Mouse (Mus musculus) forebrain, postnatal 0 days (tissue): ENCODE measurements around the gene Echdc3. TPM values are rescaled to one million over a fixed set of nuclear protein-coding genes. Genes with fewer than 3 reads are reported as not detected.

ENCODE experiments used
- ATAC-seq: fragments of 200-750 bp; cut with Nextera tagmentation; 2 replicates; pipeline ENCODE4 v1.8.0; 2017; ENCODE audit warnings: mild to moderate bottlenecking, moderate library complexity
- DNase-seq: peaks from one replicate; pipeline ENCODE4 v3.0.0-alpha.2; 2015
- H3K27ac ChIP-seq: fragments of 300-500 bp; sonication (generic); 2 replicates; pipeline ENCODE4 v1.5.1; 2014; ENCODE audit warnings: low read depth, mild to moderate bottlenecking, antibody characterized with exemption, low read length, moderate library complexity, mixed read lengths
- H3K27me3 ChIP-seq: fragments of 300-500 bp; sonication (generic); 2 replicates; pipeline ENCODE4 v1.6.1; 2014; ENCODE audit warnings: mild to moderate bottlenecking, low read length, mixed read lengths; ENCODE audit not compliant: insufficient read depth
- H3K36me3 ChIP-seq: fragments of 300-500 bp; sonication (generic); 2 replicates; pipeline ENCODE4 v1.6.1; 2014; ENCODE audit warnings: mild to moderate bottlenecking, moderate library complexity; ENCODE audit not compliant: insufficient read depth
- H3K4me1 ChIP-seq: fragments of 300-500 bp; sonication (generic); 2 replicates; pipeline ENCODE4 v1.6.1; 2014; ENCODE audit warnings: antibody characterized with exemption; ENCODE audit not compliant: insufficient read depth
- H3K4me2 ChIP-seq: fragments of 300-500 bp; sonication (generic); 2 replicates; pipeline ENCODE4 v1.6.1; 2014; ENCODE audit warnings: low read depth, mild to moderate bottlenecking, moderate library complexity
- H3K4me3 ChIP-seq: fragments of 300-500 bp; sonication (generic); 2 replicates; pipeline ENCODE4 v1.5.1; 2014; ENCODE audit warnings: low read depth, low read length, mixed read lengths
- H3K9ac ChIP-seq: fragments of 300-500 bp; sonication (generic); 2 replicates; pipeline ENCODE4 v1.6.1; 2014; ENCODE audit warnings: mild to moderate bottlenecking
- H3K9me3 ChIP-seq: fragments of 300-500 bp; sonication (generic); 2 replicates; pipeline ENCODE4 v1.6.1; 2016; ENCODE audit warnings: low read length
- CTCF ChIP-seq: sonication (generic); IDR thresholded peaks from 2 replicates; pipeline ENCODE4 v1.5.1; 2016; ENCODE audit warnings: antibody characterized with exemption, control low read depth, low read depth
- WGBS: fragments of 180-500 bp; shearing (Covaris S2); extraction: QIAGEN DNeasy Blood & Tissue Kit; methylation state at CpG from one replicate; pipeline ENCODE4 v1.1.7; 2014; 5-methylcytosine and 5-hydroxymethylcytosine counted together
- polyA plus RNA-seq: library from polyadenylated mRNA; unstranded; fragments of >200 nt; fragmentation: Nextera tagmentation; extraction: Ambion mirVana; gene quantifications from 2 replicates; pipeline ENCODE4 v1.2.1, GENCODE M21; 2015
- total RNA-seq: library from RNA; depleted of rRNA; stranded (reverse); fragments of >200 nt; gene quantifications from 2 replicates; pipeline ENCODE4 v1.2.3, GENCODE M21; 2014

Gene Echdc3
- total and polyA plus RNA-seq, 2 experiments from 2014 or later: 1.5 TPM

GRCm38 (mm10) chr2:6188891-6189674 lies 23.8 kb downstream of the Echdc3 start:
- ATAC-seq (no peak), DNase-seq (no peak)
- H3K4me1 ChIP-seq: no peaks in the 10 kb centered on the region; the same call in 1 of the 2 replicates
- H3K36me3 ChIP-seq: no peaks in the 10 kb centered on the region
- H3K27me3 ChIP-seq: no peaks in the 10 kb centered on the region
- no peak overlapping the region for H3K4me2 ChIP-seq
- no peak overlapping the region for H3K4me3 ChIP-seq
- no peak overlapping the region for H3K9ac ChIP-seq
- 0 out of 2 replicates have a peak, but pooled peaks have one; percentile 2 for TF ChIP-seq CTCF
- H3K9me3 ChIP-seq: no peaks in the 10 kb centered on the region
- no peak overlapping the region for H3K27ac ChIP-seq
- 80% methylated on average over 11 of the region's 11 CpGs for WGBS

DNA sequence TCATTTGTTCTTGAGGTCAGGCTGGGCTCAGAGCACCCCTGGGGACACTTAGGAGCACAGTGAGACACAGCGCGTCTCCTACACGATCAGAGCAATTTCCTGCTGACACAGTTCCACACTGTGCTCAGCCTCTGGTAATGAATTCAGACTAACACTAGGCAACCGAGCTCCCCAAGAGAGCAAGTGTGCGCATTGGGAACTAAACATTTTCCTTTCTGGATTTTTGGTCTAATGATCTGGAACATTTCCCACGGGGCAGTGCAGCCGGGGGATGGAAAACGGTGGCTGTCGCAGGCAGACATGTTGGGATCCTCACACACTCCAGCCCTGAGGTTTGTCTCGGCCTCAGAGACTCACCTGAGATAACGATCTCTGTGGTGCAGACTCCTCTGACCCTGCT lies 25.4 kb downstream of the Echdc3 start:
- Histone ChIP-seq H3K4me3 (no peak overlapping the region), H3K27ac (no peak overlapping the region), H3K9me3 (no peaks in the 10 kb centered on the region), H3K27me3 (no peaks in the 10 kb centered on the region), H3K4me1 (no peaks in the 10 kb centered on the region; the same call in 1 of the 2 replicates), H3K9ac (no peak overlapping the region), H3K36me3 (no peaks in the 10 kb centered on the region), H3K4me2 (no peak overlapping the region)
- 49% methylated on average over 11 of the region's 11 CpGs for WGBS
- ATAC-seq (peak; percentile 93), DNase-seq (no peak)
- no peak for TF ChIP-seq CTCF

DNA sequence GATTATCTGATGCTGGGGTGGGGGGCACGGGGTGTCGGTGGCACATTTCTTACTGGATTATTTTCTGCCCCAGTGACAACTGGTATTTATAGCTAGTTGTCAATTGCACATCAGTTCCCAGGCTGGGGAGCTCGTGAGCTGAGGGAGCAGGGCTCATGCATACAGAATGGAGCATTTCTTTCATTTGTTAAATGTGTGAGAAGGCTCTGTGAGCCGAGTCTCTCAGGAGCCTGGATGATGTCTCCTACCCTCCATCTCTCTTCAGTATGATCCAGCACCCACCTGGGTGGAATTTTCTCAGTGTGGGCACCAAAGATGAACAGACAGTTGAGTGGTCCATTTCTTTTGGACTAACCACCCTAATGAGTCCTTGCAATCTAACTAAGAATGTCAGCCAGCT lies 25.9 kb downstream of the Echdc3 start:
- Histone ChIP-seq H3K27ac (0 out of 2 replicates have a peak overlapping the region, but pooled peaks have one; percentile 15), H3K4me2 (no peak overlapping the region), H3K36me3 (no peaks in the 10 kb centered on the region), H3K4me3 (no peak overlapping the region), H3K27me3 (no peaks in the 10 kb centered on the region), H3K4me1 (no peaks in the 10 kb centered on the region; the same call in 1 of the 2 replicates), H3K9ac (no peak overlapping the region), H3K9me3 (no peaks in the 10 kb centered on the region)
- WGBS: 50% methylated on average over 4 of the region's 4 CpGs
- TF ChIP-seq CTCF: 0 out of 2 replicates have a peak, but pooled peaks have one; percentile 10
- DNase-seq: peak; percentile 27
- peak; percentile 80 for ATAC-seq

GRCm38 (mm10) chr2:6179749-6180117 lies 33.1 kb downstream of the Echdc3 start:
- no peak for TF ChIP-seq CTCF
- no peak overlapping the region for H3K4me2 ChIP-seq
- no peak overlapping the region for H3K9ac ChIP-seq
- 96% methylated on average over 1 of the region's 1 CpGs for WGBS
- H3K4me1 ChIP-seq: no peaks in the 10 kb centered on the region
- no peak overlapping the region for H3K4me3 ChIP-seq
- no peaks in the 10 kb centered on the region for H3K9me3 ChIP-seq
- ATAC-seq: no peak
- no peaks in the 10 kb centered on the region for H3K27me3 ChIP-seq
- no peak overlapping the region for H3K27ac ChIP-seq
- DNase-seq: no peak
- no peaks in the 10 kb centered on the region for H3K36me3 ChIP-seq

DNA sequence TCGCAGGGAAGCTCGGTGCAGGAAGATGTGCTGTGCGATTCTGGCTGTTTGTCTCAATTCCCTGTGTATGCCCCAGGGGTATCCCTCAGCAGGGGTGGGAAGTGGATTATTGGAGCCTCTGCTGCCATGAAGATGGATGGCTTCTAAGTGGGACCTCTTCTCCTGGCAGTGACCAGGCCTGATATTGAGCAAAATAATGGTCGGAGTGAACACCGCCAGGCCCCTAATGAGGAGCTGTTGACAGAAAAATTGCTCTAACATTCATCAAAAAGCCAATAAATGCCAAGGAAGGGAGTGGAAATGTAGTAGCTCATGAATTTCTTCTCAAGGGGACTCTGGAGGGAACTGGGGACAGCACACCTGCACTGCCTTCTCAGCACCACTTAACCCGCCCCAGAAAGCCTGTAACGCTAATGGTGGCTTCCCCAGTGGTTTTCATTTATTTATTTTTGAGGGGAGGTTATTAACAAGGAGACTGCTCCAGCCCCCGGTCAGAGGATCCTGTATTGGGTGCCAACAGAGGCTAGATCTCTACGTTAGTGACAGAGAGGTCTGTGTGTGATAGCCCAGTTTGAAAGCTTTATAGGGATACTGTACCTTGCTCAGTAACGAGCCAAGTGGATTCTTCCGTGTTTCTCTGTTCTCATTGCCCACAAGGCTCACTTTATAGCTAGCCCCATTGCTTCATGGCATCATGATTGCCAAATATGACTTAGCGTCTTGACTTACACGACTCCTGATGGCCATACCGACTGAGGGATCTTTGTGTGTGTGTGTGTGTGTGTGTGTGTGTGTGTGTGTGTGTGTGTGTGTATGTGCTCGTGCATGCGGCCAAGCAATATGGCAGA lies 33.7 kb downstream of the Echdc3 start:
- no peak overlapping the region for H3K4me3 ChIP-seq
- H3K9ac ChIP-seq: no peak overlapping the region
- no peaks in the 10 kb centered on the region for H3K27me3 ChIP-seq
- WGBS: 80% methylated on average over 16 of the region's 16 CpGs
- TF ChIP-seq CTCF: no peak
- no peaks in the 10 kb centered on the region for H3K4me1 ChIP-seq
- ATAC-seq (no peak), DNase-seq (no peak)
- no peaks in the 10 kb centered on the region for H3K36me3 ChIP-seq
- H3K27ac ChIP-seq: no peak overlapping the region
- H3K9me3 ChIP-seq: no peaks in the 10 kb centered on the region
- H3K4me2 ChIP-seq: no peak overlapping the region

DNA sequence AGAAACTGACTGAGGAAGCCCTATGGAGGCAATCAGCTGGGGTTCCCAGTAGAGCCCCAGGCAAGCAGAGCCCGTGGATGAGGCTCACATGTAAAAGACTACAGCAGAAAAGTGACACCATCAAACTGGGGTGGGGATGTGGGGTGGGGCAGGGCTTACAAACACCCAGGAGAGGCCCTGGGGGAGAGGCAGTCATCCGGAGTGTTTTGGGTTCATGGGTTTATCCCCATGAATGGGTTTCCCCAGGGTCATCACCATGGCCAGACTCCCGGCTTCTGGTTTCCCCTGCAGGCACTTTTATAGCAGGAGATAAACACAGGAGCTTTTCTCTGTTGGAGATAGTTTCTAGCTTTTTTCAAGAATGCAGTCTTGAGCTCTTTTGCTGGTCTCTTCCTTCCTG lies 39.8 kb downstream of the Echdc3 start:
- Histone ChIP-seq H3K4me2 (no peak overlapping the region), H3K27ac (no peak overlapping the region), H3K4me1 (no peaks in the 10 kb centered on the region), H3K9ac (no peak overlapping the region), H3K36me3 (no peaks in the 10 kb centered on the region), H3K27me3 (no peaks in the 10 kb centered on the region), H3K4me3 (no peak overlapping the region), H3K9me3 (no peaks in the 10 kb centered on the region)
- WGBS: 59% methylated on average over 3 of the region's 3 CpGs
- DNase-seq (no peak), ATAC-seq (no peak)
- TF ChIP-seq CTCF: no peak

DNA sequence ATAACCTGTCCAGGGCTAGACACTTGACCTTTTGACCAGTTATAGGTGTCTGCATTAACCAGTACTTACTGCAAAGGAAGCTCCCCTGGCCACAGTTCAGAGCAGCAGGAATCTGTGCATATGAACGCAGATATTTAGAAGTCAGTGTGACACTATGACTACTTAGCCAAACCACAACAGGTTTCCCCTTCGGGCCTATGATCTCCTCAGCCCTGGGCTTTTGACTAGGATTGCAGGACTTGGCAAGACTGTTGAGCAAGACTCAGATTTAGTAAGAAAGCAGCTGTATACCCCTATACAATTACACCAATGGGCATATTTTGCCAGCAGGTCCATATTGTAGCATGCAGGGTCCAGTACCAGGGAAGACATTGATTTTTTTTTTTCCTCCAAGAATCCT lies 44.3 kb downstream of the Echdc3 start:
- Histone ChIP-seq H3K9me3 (no peaks in the 10 kb centered on the region), H3K27ac (no peak overlapping the region), H3K4me1 (no peaks in the 10 kb centered on the region), H3K27me3 (no peaks in the 10 kb centered on the region), H3K4me2 (no peak overlapping the region), H3K4me3 (no peak overlapping the region), H3K9ac (no peak overlapping the region), H3K36me3 (no peaks in the 10 kb centered on the region)
- 85% methylated on average over 2 of the region's 2 CpGs for whole genome bisulfite sequencing
- ATAC-seq: no peak
- no peak for TF ChIP-seq CTCF
- no peak for DNase-seq
